Mouse (Mus musculus) liver, embryonic 14.5 days (tissue): ENCODE results near the gene Ppif. TPM values are rescaled to one million over a fixed set of nuclear protein-coding genes. Genes with fewer than 3 reads are reported as not detected.
A peak's percentile ranks its signal among the peaks of the same experiment; 100 is the strongest.

Source experiments
- ATAC-seq: fragments of 200-750 bp; cut with Nextera tagmentation; 2 replicates; pipeline ENCODE4 v1.8.0; 2017; ENCODE audit warnings: moderate number of reproducible peaks, mild to moderate bottlenecking, moderate library complexity; ENCODE audit not compliant: insufficient read depth
- DNase-seq, 3 experiments: peaks; one replicate each; pipeline ENCODE4 v3.0.0-alpha.2; 2012 to 2013; ENCODE audit warnings: low read depth in 3 of 3, low spot score in 3 of 3
- H3K27ac ChIP-seq: fragments of 300-500 bp; sonication (generic); 2 replicates; pipeline ENCODE4 v1.5.1; 2014; ENCODE audit warnings: moderate library complexity, mild to moderate bottlenecking, control low read depth, inconsistent platforms
- H3K27me3 ChIP-seq: fragments of 300-500 bp; sonication (generic); 2 replicates; pipeline ENCODE4 v1.6.1; 2014; ENCODE audit warnings: mild to moderate bottlenecking, low read length, moderate library complexity; ENCODE audit not compliant: control insufficient read depth, insufficient read depth
- H3K36me3 ChIP-seq: fragments of 300-500 bp; sonication (generic); replicated peaks from 2 replicates; pipeline ENCODE4 v1.6.1; 2014; ENCODE audit warnings: low read depth; ENCODE audit not compliant: control insufficient read depth, insufficient read depth
- H3K4me1 ChIP-seq, 2 experiments: fragments of 200-500 bp in 1 of 2; fragments of 300-500 bp in 1 of 2; sonication (generic) in 1 of 2; replicated peaks; 2 replicates each; pipeline ENCODE4 v1.6.1; 2012 to 2014; ENCODE audit warnings: antibody characterized with exemption in 1 of 2, inconsistent platforms in 1 of 2, low read length in 1 of 2; ENCODE audit not compliant: control insufficient read depth in 2 of 2, insufficient read depth in 2 of 2
- H3K4me2 ChIP-seq: fragments of 300-500 bp; sonication (generic); 2 replicates; pipeline ENCODE4 v1.6.1; 2014; ENCODE audit warnings: low read depth, mild to moderate bottlenecking, control low read depth, moderate library complexity
- H3K4me3 ChIP-seq, 2 experiments: fragments of 200-500 bp in 1 of 2; fragments of 300-500 bp in 1 of 2; sonication (generic) in 1 of 2; 2 replicates each; pipeline ENCODE4 v1.5.1; 2012 to 2014; ENCODE audit warnings: low read depth in 2 of 2, low read length in 2 of 2, mild to moderate bottlenecking in 2 of 2, control low read depth in 1 of 2, inconsistent platforms in 1 of 2, moderate library complexity in 1 of 2; ENCODE audit not compliant: insufficient read depth in 1 of 2
- H3K9ac ChIP-seq: fragments of 300-500 bp; sonication (generic); replicated peaks from 2 replicates; pipeline ENCODE4 v1.6.1; 2014; ENCODE audit warnings: mild to moderate bottlenecking, control low read depth, moderate library complexity
- H3K9me3 ChIP-seq: fragments of 300-500 bp; sonication (generic); 2 replicates; pipeline ENCODE4 v1.6.1; 2016; ENCODE audit warnings: low read length, mixed read lengths; ENCODE audit not compliant: control insufficient read depth
- CTCF ChIP-seq: IDR thresholded peaks from 2 replicates; pipeline ENCODE4 v1.5.1; 2016; ENCODE audit warnings: antibody characterized with exemption, low read depth, control low read depth
- EP300 ChIP-seq: IDR thresholded peaks from 2 replicates; pipeline ENCODE4 v1.6.1; 2016; ENCODE audit warnings: antibody characterized with exemption, low read depth
- WGBS: fragments of 180-500 bp; shearing (Covaris S2); extraction: QIAGEN DNeasy Blood & Tissue Kit; methylation state at CpG from one replicate; pipeline ENCODE4 v1.1.7; 2014; ENCODE audit not compliant: insufficient replicate concordance; 5-methylcytosine and 5-hydroxymethylcytosine counted together
- polyA plus RNA-seq, 2 experiments: library from polyadenylated mRNA; depleted of rRNA in 1 of 2; stranded (reverse) in 1 of 2; unstranded in 1 of 2; fragments of >200 nt; fragmentation: Nextera tagmentation in 1 of 2; extraction: Ambion mirVana in 1 of 2; gene quantifications; 2 replicates each; pipeline versions ENCODE4 v1.2.1 to v1.2.3; 2012 to 2014

The Ppif gene
- polyA plus RNA-seq, 2 experiments, result 28.8 to 44.2 TPM

- 55% methylated on average over 7 of the region's 7 CpGs for WGBS
- H3K9ac ChIP-seq, result no peak overlapping the region
Measured at GRCm38 (mm10) chr14:25686216-25686945, 7.6 kb upstream of the Ppif start.

GRCm38 (mm10) chr14:25686983-25687901 lies 6.7 kb upstream of the Ppif start:
- H3K4me1 ChIP-seq, result peaks cover 0 to 3% of the 10 kb centered on the region in 2 experiments; a peak in 2 of 4 replicates
- no peak overlapping the region for H3K4me3 ChIP-seq
- no peak for ATAC-seq
- no peaks in the 10 kb centered on the region for H3K27me3 ChIP-seq
- H3K4me2 ChIP-seq, result no peak overlapping the region
- H3K9me3 ChIP-seq, result no peaks in the 10 kb centered on the region
- 66% methylated on average over 10 of the region's 10 CpGs for WGBS
- no peaks in the 10 kb centered on the region for H3K36me3 ChIP-seq
- TF ChIP-seq CTCF (no peak), EP300 (no peak)
- DNase-seq, result no peak
- H3K9ac ChIP-seq, result no peak overlapping the region
- no peak overlapping the region for H3K27ac ChIP-seq

More at GRCm38 (mm10) chr14:25686216-25686945, 7.6 kb upstream of the Ppif start:
- Histone ChIP-seq H3K9me3 (no peaks in the 10 kb centered on the region), H3K4me1 (peaks cover 0 to 3% of the 10 kb centered on the region in 2 experiments; a peak in 2 of 4 replicates), H3K27me3 (no peaks in the 10 kb centered on the region), H3K4me2 (no peak overlapping the region), H3K4me3 (no peak overlapping the region), H3K27ac (no peak overlapping the region), H3K36me3 (no peaks in the 10 kb centered on the region)
- ATAC-seq (0 out of 2 replicates have a peak, but pooled peaks have one; percentile 43), DNase-seq (no peak)
- TF ChIP-seq EP300 (no peak), CTCF (no peak)

GRCm38 (mm10) chr14:25693271-25693887 lies 575 bp upstream of the Ppif start:
- H3K9me3 ChIP-seq, result no peaks in the 10 kb centered on the region
- 53% methylated on average over 6 of the region's 6 CpGs for WGBS
- DNase-seq (no peak), ATAC-seq (no peak)
- H3K4me1 ChIP-seq, result peaks cover 0 to 14% of the 10 kb centered on the region in 2 experiments; a peak in 2 of 4 replicates
- H3K4me2 ChIP-seq, result peak overlapping the region; percentile 83
- 0 out of 2 replicates have a peak, but pooled peaks cover 2% of the 10 kb centered on the region for H3K36me3 ChIP-seq
- H3K27ac ChIP-seq, result no peak overlapping the region
- peak overlapping the region in 1 of 2 experiments; percentile 7; a peak in 2 of 4 replicates for H3K4me3 ChIP-seq
- TF ChIP-seq EP300 (no peak), CTCF (no peak)
- H3K27me3 ChIP-seq, result no peaks in the 10 kb centered on the region
- no peak overlapping the region for H3K9ac ChIP-seq

- DNase-seq (no peak), ATAC-seq (peak; percentile 22; the same call in 1 of the 2 replicates)
- H3K9ac ChIP-seq, result peak overlapping the region; percentile 66
- H3K4me2 ChIP-seq, result peak overlapping the region; percentile 83
- H3K4me1 ChIP-seq, result peaks cover 0 to 14% of the 10 kb centered on the region in 2 experiments; a peak in 2 of 4 replicates
- under 1% methylated on average over 10 of the region's 10 CpGs for WGBS
- 0 out of 2 replicates have a peak, but pooled peaks have one; percentile 2 for TF ChIP-seq CTCF
- no peak for TF ChIP-seq EP300
- peaks cover 6% of the 10 kb centered on the region for H3K36me3 ChIP-seq
- H3K4me3 ChIP-seq, result peak overlapping the region; percentile 71 to 81
- H3K9me3 ChIP-seq, result no peaks in the 10 kb centered on the region
- H3K27me3 ChIP-seq, result no peaks in the 10 kb centered on the region
- no peak overlapping the region for H3K27ac ChIP-seq
Measured at GRCm38 (mm10) chr14:25694569-25694897, 579 bp downstream of the Ppif start.
